Mouse (Mus musculus) CH12.LX (cell line): ENCODE measurements at regions not wholly inside any gene's neighbourhood (a gene's known extent, or its start where the extent isn't known, plus 50 kb on each side); places are given as distances from the start of the nearest gene placed in this dataset.

ENCODE experiments used
- CTCF ChIP-seq, 2 experiments: IDR thresholded peaks in 1 of 2; conservative IDR thresholded peaks in 1 of 2; 2 replicates each; pipeline ENCODE4 v1.5.1; 2011 to 2012; ENCODE audit warnings: low read depth in 2 of 2, low read length in 2 of 2, improper control_type of control experiment in 1 of 2, inconsistent platforms in 1 of 2, mild to moderate bottlenecking in 1 of 2, moderate library complexity in 1 of 2
- POLR2A ChIP-seq: IDR thresholded peaks from 2 replicates; pipeline ENCODE4 v1.6.1; 2011; ENCODE audit warnings: low read depth, mild to moderate bottlenecking, improper control_type of control experiment, low read length
- ZC3H11A ChIP-seq: IDR thresholded peaks from 2 replicates; pipeline ENCODE4 v1.6.1; 2012; ENCODE audit warnings: low read depth, mild to moderate bottlenecking, inconsistent platforms, low read length, improper control_type of control experiment
- ZMIZ1 ChIP-seq: IDR thresholded peaks from 2 replicates; pipeline ENCODE4 v1.6.1; 2012; ENCODE audit warnings: low read depth, mild to moderate bottlenecking, inconsistent platforms, low read length, improper control_type of control experiment

DNA sequence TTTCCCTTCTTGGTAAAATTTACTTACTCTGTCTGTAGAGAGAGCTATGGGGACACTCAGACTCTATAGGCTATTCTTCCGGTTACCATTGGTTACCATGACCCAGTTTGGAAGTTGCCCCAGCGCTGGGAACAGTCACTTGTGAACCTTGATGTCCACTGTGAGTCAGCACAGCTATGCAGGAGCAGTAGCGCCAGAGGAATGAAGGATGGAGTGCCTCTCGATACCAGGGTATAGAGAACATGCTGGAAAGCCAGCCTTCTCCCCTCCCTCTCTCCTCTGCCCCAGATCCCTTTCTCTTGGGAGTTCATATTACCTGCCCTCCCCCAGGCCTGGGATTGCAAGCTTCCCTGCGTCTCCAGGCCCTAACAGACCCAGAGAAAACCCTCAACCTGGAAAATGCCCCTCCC lies 141.8 kb downstream of the Zfp36l1 start:
- TF ChIP-seq CTCF (conservative IDR thresholded peaks at IDR 0.05 in 1 of 2, IDR thresholded peaks at IDR 0.05 in 1 of 2; ENCODE audit: low read depth in 2 of 2, low read length in 2 of 2) (no peak), ZMIZ1 (no peak), POLR2A (no peak), ZC3H11A (no peak)
